Mouse (Mus musculus) brain, adult 2 months (tissue): ENCODE measurements around the gene Bag2.
"Not testable (repeated sequence)": the region's sequence is repeated elsewhere in the genome, so short reads cannot be mapped to it uniquely, and the experiment has no call there.

Source experiments
- DNase-seq: peaks from one replicate; pipeline ENCODE4 v3.0.0; 2011; ENCODE audit warnings: low read depth, low spot score

The Bag2 gene

DNA sequence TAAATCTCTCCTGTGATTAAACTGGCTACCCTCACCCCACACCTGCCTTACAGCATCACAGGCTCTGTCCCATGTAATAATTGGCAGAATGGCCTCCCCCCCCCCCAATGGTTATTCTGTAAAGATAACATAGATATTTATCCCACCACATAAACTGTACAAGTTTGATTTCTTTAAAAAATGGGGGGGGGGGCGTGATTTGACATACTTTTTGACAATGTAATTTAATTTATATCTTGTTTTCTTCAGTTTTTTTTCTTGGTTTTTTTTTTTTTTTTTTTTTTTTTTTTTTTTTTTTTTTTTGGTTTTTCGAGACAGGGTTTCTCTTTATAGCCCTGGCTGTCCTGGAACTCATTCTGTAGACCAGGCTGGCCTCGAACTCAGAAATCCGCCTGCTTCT is 7.9 kb downstream of the Bag2 start:
- not testable (repeated sequence) for DNase-seq

DNA sequence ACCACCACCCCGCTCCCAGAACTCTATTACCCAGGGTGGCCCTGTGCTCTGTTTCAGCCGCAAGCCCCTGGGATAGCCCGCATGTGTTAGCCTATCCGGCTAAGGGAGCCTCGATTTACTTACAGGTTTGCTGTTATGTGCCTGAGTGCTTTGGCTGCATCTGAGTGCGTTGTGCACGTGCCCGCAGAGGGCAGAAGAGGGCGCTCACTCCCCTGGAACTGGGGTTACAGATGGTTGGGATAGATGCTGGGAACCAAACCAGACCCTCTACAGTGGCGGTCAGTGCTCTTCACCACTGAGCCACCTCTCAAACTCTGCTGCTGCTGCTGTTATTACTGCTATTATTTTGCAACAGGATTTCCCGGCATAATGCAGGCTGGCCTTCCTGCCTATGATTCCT is 8.5 kb downstream of the Bag2 start:
- DNase-seq = no peak

DNA sequence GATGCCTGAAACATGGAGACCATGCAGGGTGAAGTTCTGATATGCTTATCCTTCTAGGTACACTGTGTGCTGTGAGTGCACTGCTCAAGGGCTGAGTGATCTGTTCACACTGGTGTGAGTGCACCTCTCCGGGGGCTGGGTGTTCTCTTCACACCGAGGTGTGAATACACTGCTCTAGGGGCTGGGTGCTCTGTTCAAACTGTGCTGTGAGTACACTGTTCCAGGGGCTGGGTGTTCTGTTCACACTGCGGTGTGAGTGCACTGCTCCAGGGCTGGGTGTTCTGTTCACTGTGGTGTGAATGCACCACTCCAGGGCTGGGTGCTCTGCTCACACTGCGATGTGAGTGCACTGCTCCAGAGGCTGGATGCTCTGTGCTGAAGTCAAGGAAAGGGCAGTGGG is 11.7 kb downstream of the Bag2 start:
- no peak for DNase-seq

DNA sequence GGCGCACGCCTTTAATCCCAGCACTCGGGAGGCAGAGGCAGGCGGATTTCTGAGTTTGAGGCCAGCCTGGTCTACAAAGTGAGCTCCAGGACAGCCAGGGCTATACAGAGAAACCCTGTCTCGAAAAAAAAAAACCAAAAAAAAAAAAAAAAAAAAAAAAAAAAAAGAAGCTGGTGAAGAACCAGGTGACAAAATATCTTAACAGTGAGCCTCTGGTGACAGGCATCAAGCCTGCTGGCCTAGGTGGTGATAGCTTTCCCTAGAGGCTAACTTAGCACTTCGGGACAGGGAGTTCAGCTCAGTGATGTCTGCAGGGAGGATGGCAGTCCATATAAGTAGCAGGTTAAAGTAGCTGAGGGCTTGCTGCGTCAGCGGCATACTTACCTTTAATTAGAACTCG is 12.8 kb downstream of the Bag2 start:
- DNase-seq = not testable (repeated sequence)

DNA sequence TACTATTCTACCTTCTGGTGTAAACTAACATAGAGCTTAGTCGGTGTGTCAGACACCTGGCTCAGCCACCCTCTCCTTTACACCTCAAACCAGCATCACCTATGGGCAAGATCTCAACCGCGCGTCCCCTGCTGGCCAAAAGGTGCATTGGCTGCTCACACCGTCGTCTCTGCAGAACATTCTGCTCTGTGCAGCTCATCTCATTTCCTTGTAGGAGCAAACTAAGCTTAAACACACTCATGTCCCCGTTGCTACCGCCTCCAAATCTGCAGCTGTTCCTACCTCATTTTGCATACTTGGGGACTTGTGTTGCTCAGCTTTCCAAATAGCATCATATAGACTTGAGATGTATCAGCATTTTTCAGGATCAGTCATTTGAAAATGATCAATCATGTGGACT is 14.7 kb downstream of the Bag2 start:
- DNase-seq = peak; percentile 80

DNA sequence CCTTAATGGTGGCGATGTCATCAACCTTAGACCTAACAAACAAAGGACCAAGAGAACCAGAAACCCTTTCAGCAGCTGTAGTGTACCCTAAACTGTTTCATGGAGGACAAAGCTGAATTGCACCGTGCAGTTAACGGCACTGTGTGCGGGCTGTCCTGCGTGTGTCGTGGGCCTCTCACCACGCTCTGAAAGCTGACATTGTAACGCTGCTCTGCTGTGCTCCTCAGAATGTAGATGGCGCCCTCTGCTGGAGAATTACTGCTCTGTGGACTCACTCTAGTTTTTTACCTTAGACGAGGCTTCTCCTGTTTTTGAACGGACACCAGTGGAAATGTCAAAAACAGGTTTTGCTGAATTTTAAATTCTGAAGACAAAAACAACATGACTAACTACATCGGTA is 18.3 kb downstream of the Bag2 start:
- DNase-seq = peak; percentile 92

DNA sequence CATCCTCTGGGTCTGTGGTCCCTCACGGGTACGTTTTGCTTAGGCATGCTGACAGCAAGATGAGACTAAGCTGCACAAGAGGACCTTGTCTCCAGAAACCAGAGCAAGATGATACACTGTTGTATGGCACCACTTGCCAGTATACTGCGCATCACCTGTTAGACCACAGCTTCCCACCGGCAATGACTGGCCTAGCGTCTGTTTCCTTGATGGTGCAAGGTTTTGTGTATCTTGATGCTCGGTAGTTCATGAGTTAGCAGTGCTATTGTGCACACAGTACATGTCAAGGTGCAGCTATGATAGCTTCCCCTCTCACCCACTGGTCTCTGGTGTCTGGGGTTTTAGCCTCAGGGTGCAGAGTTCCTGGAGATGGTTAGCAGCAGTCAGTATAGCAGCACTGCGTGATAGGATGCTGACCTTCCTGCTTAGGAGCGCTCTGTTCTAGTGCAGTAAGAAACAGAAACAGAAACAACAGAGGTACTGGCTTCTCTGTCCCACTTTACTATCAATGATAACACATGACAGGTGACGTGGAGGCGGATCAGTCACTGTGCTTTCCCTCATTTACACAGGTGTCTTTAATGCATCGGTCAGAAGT is 18.8 kb downstream of the Bag2 start:
- no peak for DNase-seq

DNA sequence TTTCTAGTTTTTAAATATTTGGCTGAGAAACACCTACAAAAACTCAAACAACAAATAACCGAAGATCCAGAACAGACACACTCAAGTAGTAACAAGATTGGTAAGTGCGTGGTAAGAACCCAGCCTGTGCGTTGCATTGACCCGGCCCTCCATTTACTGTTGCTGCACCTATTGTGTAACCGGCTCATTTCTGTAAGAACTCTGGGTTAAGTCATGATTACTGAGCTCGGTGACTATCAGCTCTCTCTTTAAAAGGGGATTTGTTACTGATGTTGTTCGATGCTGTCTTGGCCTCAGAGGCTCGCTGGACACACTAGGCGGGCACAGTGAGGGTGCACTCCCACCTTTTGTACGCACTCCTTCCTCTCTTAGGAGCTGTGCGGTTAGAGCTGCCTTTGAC is 19.3 kb downstream of the Bag2 start:
- DNase-seq = no peak

DNA sequence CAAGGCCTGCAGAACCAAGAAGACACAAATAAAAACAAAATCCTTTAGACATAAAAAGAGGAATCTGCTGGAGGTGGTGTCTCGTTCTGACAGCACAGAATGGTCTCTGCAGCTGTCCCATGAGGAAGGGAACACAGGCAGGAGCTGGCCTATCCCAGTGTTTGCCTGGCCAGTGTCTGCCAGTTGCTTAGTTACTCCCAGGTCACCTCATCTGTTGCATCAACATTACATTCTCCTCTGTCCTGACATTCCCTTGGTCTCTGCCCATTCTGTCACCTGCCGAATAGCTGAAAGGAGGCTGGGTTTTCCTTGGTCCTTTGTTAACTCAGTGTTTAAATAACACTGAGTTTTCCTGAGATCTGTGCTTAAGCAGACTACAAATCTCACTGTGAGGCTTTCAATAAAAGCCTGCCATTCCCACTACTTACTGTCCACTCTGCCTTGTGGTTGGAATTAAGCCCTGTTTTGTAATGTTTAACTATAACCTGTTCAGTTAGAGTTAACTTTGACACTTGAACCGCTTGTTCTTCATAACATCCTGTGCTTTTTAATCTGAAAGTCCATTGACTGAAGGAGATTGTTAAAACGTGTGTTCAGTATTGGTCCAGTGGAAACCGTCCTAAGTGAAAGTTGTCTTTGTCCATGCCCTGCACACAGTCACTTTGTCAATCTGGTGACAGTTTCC is 23.5 kb downstream of the Bag2 start:
- DNase-seq = no peak

DNA sequence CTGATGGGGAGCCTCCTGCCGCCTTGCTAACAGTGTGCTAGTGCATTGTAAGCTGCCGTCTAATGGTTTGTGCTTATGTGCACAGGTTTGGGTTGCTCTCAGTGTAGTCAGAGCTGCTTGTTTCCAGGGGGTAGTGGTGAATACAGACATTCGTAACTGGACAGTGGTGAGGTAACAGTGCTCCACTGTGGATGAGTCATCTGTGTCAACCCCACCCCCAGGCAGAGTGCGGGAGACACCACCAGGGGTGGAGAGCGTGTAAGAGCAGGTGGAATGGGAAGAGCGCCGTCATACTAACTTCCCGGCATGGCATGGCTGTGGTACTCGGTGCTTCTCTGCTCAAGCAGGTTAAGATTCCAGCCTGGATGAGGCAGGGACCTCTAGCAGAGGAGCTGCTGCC is 24.6 kb downstream of the Bag2 start:
- DNase-seq = no peak

DNA sequence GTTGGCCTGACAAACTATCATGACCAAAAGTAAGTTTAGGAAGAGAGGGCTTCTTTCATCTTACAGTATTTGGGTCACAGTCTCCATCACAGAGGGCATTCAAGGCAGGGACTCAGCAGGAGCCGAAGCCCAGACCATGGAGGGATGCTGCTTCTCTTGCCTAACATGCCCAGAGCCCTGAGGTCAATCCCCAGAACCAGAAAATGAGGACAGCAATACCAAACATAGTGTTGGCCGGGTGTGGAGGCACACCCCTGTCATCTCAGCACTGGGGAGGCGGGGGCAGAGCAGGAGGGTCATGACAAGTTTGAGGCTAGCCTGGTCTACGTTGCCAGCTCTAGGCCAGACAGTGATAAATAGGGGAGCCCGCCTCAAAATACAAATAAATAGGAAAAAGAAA is 32.5 kb downstream of the Bag2 start:
- no peak for DNase-seq

DNA sequence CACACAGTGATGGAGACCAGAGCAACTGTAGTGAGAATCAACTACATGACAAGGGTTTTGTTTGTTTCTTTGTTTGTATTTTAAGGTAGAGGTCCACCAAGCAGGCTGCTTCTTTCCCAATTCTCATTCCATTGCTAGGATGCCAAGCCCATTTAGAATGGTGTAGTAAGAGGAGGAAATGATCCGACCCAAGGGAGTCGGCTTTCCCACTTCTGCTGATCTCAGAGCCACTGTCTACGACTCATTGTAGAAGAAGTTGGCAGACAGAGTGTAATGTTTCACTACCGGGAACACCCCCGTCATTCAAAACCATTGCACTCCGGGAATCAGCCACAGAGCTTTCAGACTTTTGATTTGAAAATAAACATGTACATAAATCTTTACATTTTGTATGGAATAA is 33.1 kb downstream of the Bag2 start:
- no peak for DNase-seq

DNA sequence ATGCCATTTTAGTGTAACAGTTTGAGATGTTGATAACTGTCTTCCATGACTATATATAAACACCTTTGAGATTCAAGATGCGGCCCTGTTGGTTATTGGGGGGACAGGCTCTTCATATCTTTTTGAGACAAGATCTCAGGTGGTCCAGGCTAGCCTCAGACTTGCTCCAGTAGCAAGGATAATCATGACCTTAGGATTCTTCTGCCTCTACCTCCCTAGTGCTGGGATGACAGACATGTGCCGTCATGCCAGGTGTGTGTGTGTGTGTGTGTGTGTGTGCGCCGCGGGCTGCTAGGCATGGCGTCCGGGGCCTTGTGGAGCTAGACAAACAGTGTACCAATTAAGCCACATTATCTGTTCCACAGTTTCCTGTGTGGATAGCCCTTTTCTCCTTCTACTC is 36.6 kb downstream of the Bag2 start:
- no peak for DNase-seq

DNA sequence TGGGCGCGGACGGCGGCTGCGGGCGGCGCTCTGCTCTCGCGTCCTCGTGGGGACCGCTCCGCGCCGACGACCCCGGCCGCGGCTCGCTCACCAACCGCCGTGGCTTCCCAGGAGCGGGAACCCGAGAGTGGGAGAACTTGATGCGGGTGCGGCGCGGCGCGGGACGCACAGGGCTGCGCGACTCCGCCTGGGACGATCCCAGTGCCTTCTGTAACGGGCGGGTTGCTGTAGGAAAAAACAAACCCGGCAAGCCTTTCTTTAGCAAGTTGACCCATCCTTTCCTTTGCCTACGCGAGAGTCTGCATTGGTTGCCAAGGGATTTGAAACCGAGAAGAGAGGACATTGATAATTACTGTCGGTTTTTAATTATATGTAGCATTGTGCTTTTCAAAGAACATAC is 37.4 kb downstream of the Bag2 start:
- peak; percentile 61 for DNase-seq

DNA sequence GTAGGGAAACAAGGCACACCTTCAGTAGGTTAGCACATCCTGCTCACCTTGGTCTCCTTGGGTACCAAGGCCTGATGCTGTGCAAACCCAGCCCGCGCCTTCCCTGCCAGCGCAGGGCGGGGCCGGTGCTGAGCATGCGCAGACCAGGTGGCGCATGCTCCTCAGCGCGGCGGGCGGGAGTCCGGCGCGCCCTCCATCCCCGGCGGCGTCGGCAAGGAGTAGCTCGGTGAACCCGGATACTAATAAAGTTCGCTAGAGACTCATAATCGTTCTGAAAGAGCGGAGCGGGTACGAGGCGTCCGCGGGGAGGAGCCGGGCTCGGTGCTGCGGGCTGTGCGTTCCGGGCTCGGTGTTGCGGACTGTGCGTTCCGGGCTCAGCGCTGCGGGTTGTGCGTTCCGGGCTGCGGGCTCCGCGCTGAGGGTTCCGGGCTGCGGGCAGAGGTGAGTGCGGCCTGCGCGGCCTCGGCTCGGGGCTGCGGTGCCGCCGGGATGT is 37.8 kb downstream of the Bag2 start, which contains the start of gene Rab23:
Rab23 (plus strand) TSS at position 155 of the 493 bp plus-strand sequence.
- peak; percentile 94 for DNase-seq

DNA sequence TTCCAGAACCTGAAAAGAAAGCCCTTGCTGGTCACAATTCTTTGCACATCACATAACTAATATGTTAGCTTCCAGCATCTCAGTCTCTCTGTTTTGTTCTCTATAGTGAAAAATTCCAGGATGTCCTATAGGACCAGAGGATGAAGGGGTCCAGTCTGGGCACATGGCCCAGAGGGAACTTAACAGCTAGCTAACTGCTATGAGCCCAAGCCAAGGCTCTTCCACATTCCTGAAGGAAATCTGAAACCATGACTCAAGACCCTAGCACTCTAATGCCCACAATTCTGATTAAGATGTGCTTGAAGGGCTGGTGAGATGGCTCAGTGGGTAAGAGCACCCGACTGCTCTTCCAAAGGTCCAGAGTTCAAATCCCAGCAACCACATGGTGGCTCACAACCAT is 40.0 kb downstream of the Bag2 start:
- DNase-seq = no peak

DNA sequence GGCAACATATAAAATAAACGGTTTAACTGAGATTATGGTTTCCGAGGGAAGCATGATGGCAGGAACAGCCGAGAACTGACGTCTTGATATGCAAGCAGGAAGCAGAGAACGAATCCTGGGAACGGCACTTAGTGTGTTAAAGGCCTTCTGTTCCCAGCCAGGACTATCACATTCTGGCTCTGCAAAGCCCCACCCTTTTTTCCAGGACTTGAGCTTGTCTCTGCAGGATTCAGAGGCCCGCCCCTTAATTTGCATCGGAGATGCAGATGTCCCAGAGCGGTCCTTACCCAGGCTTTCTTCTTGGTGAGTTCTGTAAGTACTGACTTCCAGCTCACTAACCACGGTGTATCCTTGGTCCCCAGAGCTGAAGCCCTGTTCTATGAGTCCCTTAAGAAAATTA is 42.8 kb downstream of the Bag2 start:
- DNase-seq = no peak

DNA sequence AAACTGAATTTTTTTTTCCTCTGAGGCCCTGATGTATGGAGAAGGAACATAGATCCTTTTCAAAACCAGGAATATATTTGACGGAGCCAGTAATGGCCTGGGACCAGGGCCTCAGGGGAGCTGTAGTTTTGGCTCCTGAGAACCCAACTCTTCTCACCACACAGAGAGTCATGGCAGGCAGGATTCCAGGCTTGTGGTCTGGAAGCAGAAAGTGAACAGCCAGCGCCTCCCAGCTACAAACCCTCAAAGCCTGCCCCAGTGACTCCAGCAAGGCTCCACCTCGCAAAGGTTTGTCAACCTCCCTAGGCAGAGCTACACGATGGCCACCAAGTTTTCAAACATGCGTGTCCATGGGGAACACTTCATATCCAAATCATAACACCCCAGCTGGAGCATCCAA is 45.6 kb downstream of the Bag2 start:
- no peak for DNase-seq

DNA sequence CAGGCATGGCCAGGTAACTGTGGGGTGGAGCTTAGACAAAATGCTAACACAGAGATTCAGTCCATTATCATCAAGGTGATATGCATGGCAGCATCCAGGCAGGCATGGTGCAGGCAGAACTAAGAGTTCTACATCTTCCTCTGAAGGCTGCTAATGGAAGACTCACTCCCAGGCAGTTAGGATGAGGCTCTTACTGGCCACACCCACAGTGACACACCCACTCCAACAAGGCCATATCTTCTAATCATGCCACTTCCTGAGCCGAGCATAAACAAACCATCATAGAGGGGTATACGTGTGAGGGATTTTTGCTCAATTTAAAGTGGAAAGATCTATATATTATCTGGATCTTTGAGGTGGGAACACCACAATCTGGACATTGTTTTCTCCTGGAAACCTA is 48.0 kb downstream of the Bag2 start:
- DNase-seq = no peak

DNA sequence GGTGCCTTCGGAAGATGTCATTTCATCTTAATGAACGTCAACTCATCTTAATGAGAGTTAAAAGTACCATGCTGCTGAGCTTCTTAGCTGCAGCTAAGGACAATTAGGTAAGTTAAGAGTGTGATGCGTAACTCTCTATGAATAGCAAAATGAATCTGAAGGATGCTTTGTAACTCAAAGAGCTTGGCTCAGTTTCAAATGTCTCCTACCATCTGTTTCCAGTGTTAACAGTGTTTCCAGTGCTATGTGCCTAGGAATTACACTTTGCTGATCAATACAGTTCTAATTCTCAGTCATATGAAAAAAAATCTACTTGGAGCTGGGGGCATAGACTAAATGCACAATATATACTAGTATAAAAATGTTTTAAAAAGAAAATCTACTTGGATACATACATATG is 56.4 kb downstream of the Bag2 start:
- DNase-seq = peak; percentile 68

DNA sequence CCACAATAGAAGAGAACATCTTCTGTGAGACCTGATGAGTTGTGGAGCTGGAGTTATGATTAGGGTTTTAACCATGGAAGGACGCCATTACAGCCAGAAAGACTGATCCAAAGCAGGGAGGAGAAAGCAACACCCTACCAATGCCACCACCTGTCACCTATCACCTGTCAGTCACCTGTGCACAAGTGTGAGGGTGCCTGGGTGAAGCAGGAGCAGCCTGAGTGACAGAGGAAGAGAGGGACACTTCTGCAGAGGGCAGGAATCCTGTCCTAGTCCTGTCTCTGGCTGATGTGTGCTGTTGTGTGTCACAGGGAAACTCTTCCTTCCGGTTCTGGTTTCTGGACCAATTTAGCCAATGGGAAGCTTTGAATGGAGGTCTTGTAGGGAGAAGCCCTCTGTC is 61.6 kb downstream of the Bag2 start:
- no peak for DNase-seq
